Comparison of ENCODE assay signal across 11 mouse cellular contexts in the genomic region with DNA sequence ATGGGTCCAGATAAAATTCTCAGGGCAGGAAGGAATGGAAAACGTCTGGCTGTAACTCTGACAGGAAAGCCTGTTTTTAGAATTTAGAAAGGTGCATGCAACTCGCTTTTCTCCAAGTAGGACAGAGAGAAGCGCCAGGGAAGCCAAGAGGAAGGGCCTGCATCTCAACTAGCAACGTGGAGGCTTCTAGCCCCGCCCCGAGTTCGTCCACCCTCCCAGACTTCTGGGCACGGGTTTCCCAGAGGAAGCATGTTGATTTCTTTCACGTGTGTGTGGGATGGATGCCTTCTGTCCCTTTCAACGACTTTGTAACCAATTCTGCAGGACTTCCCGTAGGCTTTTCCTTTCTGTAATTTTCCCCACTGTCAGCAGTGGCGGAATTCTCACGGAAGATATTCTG.
DNase-seq lines count a peak whose midpoint lies in the region.
"Had no signal": no experiment of that assay in that cellular context is flagged by ENCODE, and none has a peak within 500 bp of the region (broad histone marks: within the 10 kb centered on the region; RNA-seq: fewer than 3 reads in every experiment).

No protein-coding gene starts in this region.

- intact Hi-C loops in heart, postnatal 25 days (cut with DNase I) = no loop called here
- intact Hi-C loops in heart, postnatal 14 days (cut with DNase I) = no loop called here

- peak; percentile 93 for DNase-seq in heart, adult 11 months
- DNase-seq in heart, postnatal 25 days (ENCODE audit: low spot score) = no peak
- peak; percentile 34 for DNase-seq in right cerebral cortex, postnatal 25 days
- no peak for DNase-seq in right cerebral cortex, postnatal 4 days
- peak; percentile 28 to 57 for DNase-seq in heart, postnatal 14 days
- peak; percentile 75 for DNase-seq in testis, postnatal 10 days (ENCODE audit: low spot score)
- no peak for DNase-seq in cerebellum, adult 9-10 months
- DNase-seq in thymus, postnatal 4 days = no peak
- DNase-seq: cerebellum, adult 11 months; kidney, adult 9 months; thymus, adult 18-20 months had no signal

Comparison
In these comparisons a context has a peak if more than half of its experiments do, and no peak if none do; other contexts are left out.
1. DNase-seq: peak in heart, adult 11 months (single experiment), right cerebral cortex, postnatal 25 days (single experiment), heart, postnatal 14 days (2 of 2) and testis, postnatal 10 days (single experiment); none in heart, postnatal 25 days (single experiment), right cerebral cortex, postnatal 4 days (single experiment), cerebellum, adult 9-10 months (single experiment) and thymus, postnatal 4 days (single experiment).